Mouse (Mus musculus) adrenal gland, postnatal 25 days (tissue): ENCODE results near the gene Mrpl52. TPM values are rescaled to one million over a fixed set of nuclear protein-coding genes. Genes with fewer than 3 reads are reported as not detected.
A peak's percentile ranks its signal among the peaks of the same experiment; 100 is the strongest.

Experiments used
- DNase-seq: peaks from one replicate; pipeline ENCODE4 v3.0.0; 2021; ENCODE audit warnings: mixed read lengths
- total RNA-seq: library from RNA; stranded (reverse); gene quantifications from 2 replicates; pipeline ENCODE4 v1.2.3, GENCODE M21; 2021

Gene Mrpl52
- total RNA-seq, 1 experiment from 2014 or later: 205 TPM

GRCm38 (mm10) chr14:54472671-54473070 lies 46.0 kb downstream of the Mrpl52 start:
- no peak for DNase-seq

- DNase-seq: no peak
Measured at GRCm38 (mm10) chr14:54474744-54475143, 48.0 kb downstream of the Mrpl52 start.

- peak; percentile 40 for DNase-seq
Measured at GRCm38 (mm10) chr14:54475941-54476844, 49.5 kb downstream of the Mrpl52 start, which contains the start of gene Rem2. TSS of gene Rem2 (plus strand) at chr14:54476100.

DNA sequence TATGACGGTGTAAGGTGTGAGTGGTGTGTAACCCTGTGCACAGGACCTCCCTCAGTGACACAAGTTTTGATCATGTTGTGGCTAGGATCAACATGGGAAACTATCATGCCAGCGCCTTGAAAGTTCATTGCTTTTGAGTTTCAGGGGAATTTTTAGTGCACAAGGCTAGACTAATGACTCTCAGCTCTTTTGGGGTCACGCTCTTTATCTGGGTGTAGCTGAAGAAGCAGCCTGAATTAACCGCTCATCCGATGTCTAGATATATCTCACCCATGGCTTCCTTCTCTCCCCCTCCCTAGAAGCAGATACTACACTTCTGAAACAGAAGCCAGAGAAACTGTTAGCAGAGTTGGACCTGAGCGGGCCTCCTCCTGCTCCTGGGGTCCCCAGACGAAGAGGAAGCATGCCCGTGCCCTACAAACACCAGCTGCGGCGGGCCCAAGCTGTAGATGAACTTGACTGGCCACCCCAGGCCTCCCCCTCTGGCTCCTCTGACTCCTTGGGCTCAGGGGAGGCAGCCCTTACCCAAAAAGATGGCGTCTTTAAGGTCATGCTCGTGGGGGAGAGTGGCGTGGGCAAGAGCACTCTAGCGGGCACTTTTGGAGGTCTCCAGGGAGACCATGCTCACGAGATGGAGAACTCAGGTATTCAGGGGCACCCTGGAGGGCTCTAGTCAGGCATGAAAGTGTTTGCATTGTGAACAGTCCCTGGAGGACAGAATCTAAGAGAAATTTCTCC lies 50.6 kb downstream of the Mrpl52 start:
- DNase-seq: no peak

Other genes with a start within 250 kb of the Mrpl52 start
- 310 and 330 TPM in 2 replicates for gene Dad1, start 172.8 kb upstream of the Mrpl52 start, total RNA-seq
- gene Abhd4, start 172.7 kb upstream of the Mrpl52 start, total RNA-seq: 630 and 676 TPM in 2 replicates
- 0.14 TPM in 1 of 2 replicates, not detected in the other for gene Olfr49, start 142.0 kb upstream of the Mrpl52 start, total RNA-seq
- gene Oxa1l, start 66.1 kb upstream of the Mrpl52 start, total RNA-seq: 111 and 126 TPM in 2 replicates
- 5.4 and 5.9 TPM in 2 replicates for gene Slc7a7, start 9.1 kb upstream of the Mrpl52 start, total RNA-seq
- 56.4 and 68.5 TPM in 2 replicates for gene Mmp14, start 4.7 kb downstream of the Mrpl52 start, total RNA-seq
- gene Lrp10, start 37.2 kb downstream of the Mrpl52 start, total RNA-seq: 109 and 130 TPM in 2 replicates
- gene Rem2, start 49.2 kb downstream of the Mrpl52 start, total RNA-seq: 0.64 and 0.67 TPM in 2 replicates
- 46.6 and 48.6 TPM in 2 replicates for gene Prmt5, start 90.6 kb downstream of the Mrpl52 start, total RNA-seq
- gene Haus4, start 127.7 kb downstream of the Mrpl52 start, total RNA-seq: 29.5 and 32.5 TPM in 2 replicates
- gene Ajuba, start 150.6 kb downstream of the Mrpl52 start, total RNA-seq: 19.6 and 24.2 TPM in 2 replicates
- gene 4931414P19Rik, start 179.1 kb downstream of the Mrpl52 start, total RNA-seq: 7.9 and 12.2 TPM in 2 replicates
- gene Psmb5, start 191.1 kb downstream of the Mrpl52 start, total RNA-seq: 360 and 367 TPM in 2 replicates
- not detected in 2 replicates for gene Psmb11, start 194.5 kb downstream of the Mrpl52 start, total RNA-seq
- gene Gm17606, start 214.0 kb downstream of the Mrpl52 start, total RNA-seq: not detected in 2 replicates
- gene Cdh24, start 214.5 kb downstream of the Mrpl52 start, total RNA-seq: 1.4 and 1.6 TPM in 2 replicates